35 mouse cellular contexts compared by ENCODE assay signal in the genomic region with DNA sequence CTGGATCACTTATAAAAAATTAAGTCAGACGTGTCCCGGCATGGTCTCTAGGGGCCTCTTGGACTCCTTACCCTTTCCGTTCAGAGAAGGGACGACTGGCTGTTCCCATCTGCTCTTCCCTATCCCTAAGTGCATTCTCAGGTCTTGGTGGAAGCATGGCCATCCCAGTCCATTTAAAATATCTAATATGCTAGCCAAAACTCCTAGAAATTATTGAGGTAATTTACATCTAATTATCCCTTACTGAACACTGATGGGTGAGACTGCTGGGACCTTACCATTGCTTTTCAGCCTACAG. TPM values are rescaled to one million over a fixed set of nuclear protein-coding genes. Genes with fewer than 3 reads are reported as not detected.
DNase-seq lines count a peak whose midpoint lies in the region; ATAC-seq and TF ChIP-seq lines count a peak whose summit lies in the region.
"Had no signal": no experiment of that assay in that cellular context is flagged by ENCODE, and none has a peak within 500 bp of the region (broad histone marks: within the 10 kb centered on the region; RNA-seq: fewer than 3 reads in every experiment).

No protein-coding gene starts in this region.

- 0 out of 2 replicates have a peak overlapping the region, but pooled peaks have one; percentile 30 for H3K9ac ChIP-seq in hindbrain, embryonic 13.5 days
- no peak overlapping the region for H3K9ac ChIP-seq in hindbrain, embryonic 14.5 days
- no peak overlapping the region for H3K9ac ChIP-seq in hindbrain, embryonic 15.5 days
- H3K9ac ChIP-seq in midbrain, postnatal 0 days (replicated peaks; ENCODE audit: low read length, poor library complexity, severe bottlenecking), result no peak overlapping the region
- H3K9ac ChIP-seq: kidney, embryonic 15.5 days; liver, embryonic 14.5 days had no signal

- H3K27me3 ChIP-seq in hindbrain, embryonic 13.5 days, result peaks cover 22% of the 10 kb centered on the region
- peaks cover 47% of the 10 kb centered on the region for H3K27me3 ChIP-seq in hindbrain, embryonic 10.5 days (ENCODE audit: insufficient read depth, poor library complexity, severe bottlenecking)
- H3K27me3 ChIP-seq in hindbrain, embryonic 14.5 days (ENCODE audit: control insufficient read depth, insufficient read depth, low read length), result no peaks in the 10 kb centered on the region
- no peaks in the 10 kb centered on the region for H3K27me3 ChIP-seq in hindbrain, embryonic 15.5 days
- H3K27me3 ChIP-seq in midbrain, postnatal 0 days (ENCODE audit: insufficient read depth, low read length), result peaks cover 7% of the 10 kb centered on the region; the same call in 1 of the 2 replicates

- no peak for TF ChIP-seq CTCF in midbrain, postnatal 0 days (IDR thresholded peaks at IDR 0.05)

- H3K4me3 ChIP-seq in hindbrain, embryonic 13.5 days, result no peak overlapping the region
- H3K4me3 ChIP-seq in hindbrain, embryonic 10.5 days, result no peak overlapping the region
- H3K4me3 ChIP-seq in hindbrain, embryonic 14.5 days (replicated peaks; ENCODE audit: low read length), result no peak overlapping the region
- no peak overlapping the region for H3K4me3 ChIP-seq in hindbrain, embryonic 15.5 days
- H3K4me3 ChIP-seq in midbrain, postnatal 0 days (ENCODE audit: low read depth, low read length), result no peak overlapping the region
- H3K4me3 ChIP-seq: heart, embryonic 10.5 days; kidney, embryonic 15.5 days had no signal

- H3K27ac ChIP-seq in hindbrain, embryonic 13.5 days, result no peak overlapping the region
- H3K27ac ChIP-seq in hindbrain, embryonic 10.5 days, result no peak overlapping the region
- no peak overlapping the region for H3K27ac ChIP-seq in hindbrain, embryonic 14.5 days
- H3K27ac ChIP-seq in hindbrain, embryonic 15.5 days (replicated peaks), result no peak overlapping the region
- H3K27ac ChIP-seq in midbrain, postnatal 0 days (ENCODE audit: low read depth, low read length), result no peak overlapping the region
- H3K27ac ChIP-seq: heart, embryonic 10.5 days; kidney, embryonic 15.5 days; liver, embryonic 14.5 days had no signal

- H3K4me2 ChIP-seq in hindbrain, embryonic 13.5 days, result peak overlapping the region; percentile 63
- H3K4me2 ChIP-seq in hindbrain, embryonic 14.5 days (replicated peaks), result peak overlapping the region; percentile 79
- peak overlapping the region; percentile 64 for H3K4me2 ChIP-seq in hindbrain, embryonic 15.5 days
- peak overlapping the region; percentile 85; the same call in 1 of the 2 replicates for H3K4me2 ChIP-seq in midbrain, postnatal 0 days (ENCODE audit: low read depth, low read length, poor library complexity, severe bottlenecking)
- H3K4me2 ChIP-seq: kidney, embryonic 15.5 days had no signal

- 41% methylated on average over 4 of the region's 4 CpGs for WGBS in hindbrain, embryonic 13.5 days
- 77% methylated on average over 4 of the region's 4 CpGs for WGBS in hindbrain, embryonic 10.5 days
- WGBS in hindbrain, embryonic 14.5 days, result 42% methylated on average over 4 of the region's 4 CpGs
- WGBS in hindbrain, embryonic 15.5 days, result 40% methylated on average over 4 of the region's 4 CpGs
- WGBS in midbrain, postnatal 0 days, result 60% methylated on average over 4 of the region's 4 CpGs

- no peaks in the 10 kb centered on the region for H3K36me3 ChIP-seq in hindbrain, embryonic 13.5 days
- no peaks in the 10 kb centered on the region for H3K36me3 ChIP-seq in hindbrain, embryonic 10.5 days
- H3K36me3 ChIP-seq in hindbrain, embryonic 14.5 days (replicated peaks; ENCODE audit: control insufficient read depth, insufficient read depth), result no peaks in the 10 kb centered on the region
- no peaks in the 10 kb centered on the region for H3K36me3 ChIP-seq in hindbrain, embryonic 15.5 days
- H3K36me3 ChIP-seq in midbrain, postnatal 0 days (ENCODE audit: insufficient read depth, low read length), result no peaks in the 10 kb centered on the region
- H3K36me3 ChIP-seq: heart, embryonic 10.5 days; kidney, embryonic 15.5 days had no signal

- peaks cover 48% of the 10 kb centered on the region for H3K4me1 ChIP-seq in hindbrain, embryonic 13.5 days (replicated peaks)
- H3K4me1 ChIP-seq in hindbrain, embryonic 10.5 days (replicated peaks), result peaks cover 18% of the 10 kb centered on the region
- H3K4me1 ChIP-seq in hindbrain, embryonic 14.5 days (replicated peaks; ENCODE audit: control insufficient read depth, insufficient read depth, low read length), result peaks cover 26% of the 10 kb centered on the region
- peaks cover 47% of the 10 kb centered on the region for H3K4me1 ChIP-seq in hindbrain, embryonic 15.5 days (replicated peaks)
- H3K4me1 ChIP-seq in midbrain, postnatal 0 days (ENCODE audit: insufficient read depth, low read length), result peaks cover 5% of the 10 kb centered on the region; the same call in 1 of the 2 replicates

- no peak for ATAC-seq in hindbrain, embryonic 13.5 days (ENCODE audit: low FRiP score)
- ATAC-seq in hindbrain, embryonic 14.5 days (ENCODE audit: low FRiP score), result no peak
- ATAC-seq in hindbrain, embryonic 15.5 days (ENCODE audit: low FRiP score, low read depth), result no peak
- no peak for ATAC-seq in midbrain, postnatal 0 days (ENCODE audit: low FRiP score)
- ATAC-seq: forebrain, embryonic 14.5 days had no signal

- no peak for DNase-seq in hindbrain, embryonic 10.5 days (ENCODE audit: low spot score)
- DNase-seq in hindbrain, embryonic 14.5 days (ENCODE audit: low spot score), result no peak
- no peak for DNase-seq in midbrain, postnatal 0 days (ENCODE audit: low spot score)
- DNase-seq in adrenal gland, postnatal 4 days (ENCODE audit: low spot score in 2 of 2), result no peak
- DNase-seq in heart, postnatal 4 days, result no peak
- DNase-seq: adrenal gland, postnatal 25 days; B cell, adult 2 months; gastrocnemius, postnatal 25 days; heart, adult 11 months; heart, postnatal 36 days; kidney, adult 18-20 months; kidney, postnatal 25 days; liver; lung, adult 2 months; lung, postnatal 14 days; thymus, adult 2 months; thymus, postnatal 36 days had no signal

- H3K9me3 ChIP-seq in hindbrain, embryonic 13.5 days, result no peaks in the 10 kb centered on the region
- no peaks in the 10 kb centered on the region for H3K9me3 ChIP-seq in hindbrain, embryonic 10.5 days
- no peaks in the 10 kb centered on the region for H3K9me3 ChIP-seq in hindbrain, embryonic 14.5 days (ENCODE audit: control insufficient read depth, low read length)
- no peaks in the 10 kb centered on the region for H3K9me3 ChIP-seq in hindbrain, embryonic 15.5 days
- H3K9me3 ChIP-seq in midbrain, postnatal 0 days (ENCODE audit: low read length), result no peaks in the 10 kb centered on the region
- H3K9me3 ChIP-seq: heart, embryonic 10.5 days; kidney, embryonic 15.5 days had no signal

RNA-seq across cellular contexts. Expression of gene Mmp24, which starts 2.5 kb away (rescaled TPM):
- polyA plus RNA-seq in hindbrain, embryonic 13.5 days (2015; fragmentation: Nextera tagmentation; extraction: Ambion mirVana), result 11.3 and 11.9 TPM in 2 replicates
- polyA plus RNA-seq in hindbrain, embryonic 10.5 days (2016; fragmentation: Nextera tagmentation; extraction: Ambion mirVana), result 1.4 and 2.5 TPM in 2 replicates
- 17.9 and 20.7 TPM in 2 replicates for polyA plus RNA-seq in hindbrain, embryonic 14.5 days (2014; fragmentation: Nextera tagmentation; extraction: Ambion mirVana)
- polyA plus RNA-seq in hindbrain, embryonic 15.5 days (2015; fragmentation: Nextera tagmentation; extraction: Ambion mirVana), result 18.9 and 19.6 TPM in 2 replicates
- total RNA-seq in midbrain, postnatal 0 days (2014; rRNA removed), result 149 and 178 TPM in 2 replicates
- 12.3 and 14.1 TPM in 2 replicates for polyA plus RNA-seq in midbrain, postnatal 0 days (2015; fragmentation: Nextera tagmentation; extraction: Ambion mirVana)
- total RNA-seq in adrenal gland, postnatal 4 days (2021), result 1 to 10 TPM; 5.3 to 6.9 TPM
- under 1 TPM; 0.07 TPM for total RNA-seq in heart, postnatal 4 days (2021)
- total RNA-seq: gastrocnemius, adult 18-20 months; gastrocnemius, postnatal 25 days; heart, postnatal 36 days; neutrophil, adult 5-6 weeks had no signal
- polyA plus RNA-seq: heart, embryonic 10.5 days; limb, embryonic 11.5 days had no signal

RNA-seq across cellular contexts. Expression of gene Procr, which starts 26.7 kb away (rescaled TPM):
- 2.8 and 4.1 TPM in 2 replicates for polyA plus RNA-seq in hindbrain, embryonic 13.5 days (2015; fragmentation: Nextera tagmentation; extraction: Ambion mirVana)
- polyA plus RNA-seq in hindbrain, embryonic 10.5 days (2016; fragmentation: Nextera tagmentation; extraction: Ambion mirVana), result 1.5 and 1.7 TPM in 2 replicates
- polyA plus RNA-seq in hindbrain, embryonic 14.5 days (2014; fragmentation: Nextera tagmentation; extraction: Ambion mirVana), result 3.0 and 3.6 TPM in 2 replicates
- 2.9 and 4.1 TPM in 2 replicates for polyA plus RNA-seq in hindbrain, embryonic 15.5 days (2015; fragmentation: Nextera tagmentation; extraction: Ambion mirVana)
- total RNA-seq in midbrain, postnatal 0 days (2014; rRNA removed), result 1.5 TPM in 2 replicates
- polyA plus RNA-seq in midbrain, postnatal 0 days (2015; fragmentation: Nextera tagmentation; extraction: Ambion mirVana), result 2.5 and 2.9 TPM in 2 replicates
- 10 to 100 TPM; 30.2 to 32.7 TPM for total RNA-seq in adrenal gland, postnatal 4 days (2021)
- 1 to 10 TPM; 5.6 to 8.0 TPM for total RNA-seq in heart, postnatal 4 days (2021)
- total RNA-seq: neutrophil, adult 5-6 weeks had no signal

RNA-seq across cellular contexts. Expression of gene BC029722, which starts 41.6 kb away (rescaled TPM):
- polyA plus RNA-seq in hindbrain, embryonic 13.5 days (2015; fragmentation: Nextera tagmentation; extraction: Ambion mirVana), result 28.5 and 28.6 TPM in 2 replicates
- polyA plus RNA-seq in hindbrain, embryonic 10.5 days (2016; fragmentation: Nextera tagmentation; extraction: Ambion mirVana), result 8.4 and 16.0 TPM in 2 replicates
- polyA plus RNA-seq in hindbrain, embryonic 14.5 days (2014; fragmentation: Nextera tagmentation; extraction: Ambion mirVana), result 27.6 and 28.1 TPM in 2 replicates
- polyA plus RNA-seq in hindbrain, embryonic 15.5 days (2015; fragmentation: Nextera tagmentation; extraction: Ambion mirVana), result 39.1 and 42.7 TPM in 2 replicates
- 35.2 TPM in 2 replicates for total RNA-seq in midbrain, postnatal 0 days (2014; rRNA removed)
- 56.6 and 61.0 TPM in 2 replicates for polyA plus RNA-seq in midbrain, postnatal 0 days (2015; fragmentation: Nextera tagmentation; extraction: Ambion mirVana)
- 10 to 100 TPM; 72.5 to 72.6 TPM for total RNA-seq in adrenal gland, postnatal 4 days (2021)
- total RNA-seq in heart, postnatal 4 days (2021), result 10 to 100 TPM; 11.0 to 11.5 TPM

RNA-seq across cellular contexts. Expression of gene Gm17581, which starts 42.0 kb away (rescaled TPM):
- not detected in 2 replicates for polyA plus RNA-seq in hindbrain, embryonic 13.5 days (2015; fragmentation: Nextera tagmentation; extraction: Ambion mirVana)
- polyA plus RNA-seq in hindbrain, embryonic 10.5 days (2016; fragmentation: Nextera tagmentation; extraction: Ambion mirVana), result not detected in 2 replicates
- polyA plus RNA-seq in hindbrain, embryonic 14.5 days (2014; fragmentation: Nextera tagmentation; extraction: Ambion mirVana), result not detected in 2 replicates
- not detected in 2 replicates for polyA plus RNA-seq in hindbrain, embryonic 15.5 days (2015; fragmentation: Nextera tagmentation; extraction: Ambion mirVana)
- total RNA-seq in midbrain, postnatal 0 days (2014; rRNA removed), result not detected in 2 replicates
- polyA plus RNA-seq in midbrain, postnatal 0 days (2015; fragmentation: Nextera tagmentation; extraction: Ambion mirVana), result not detected in 2 replicates
- total RNA-seq in adrenal gland, postnatal 4 days (2021), result not detected
- total RNA-seq in heart, postnatal 4 days (2021), result not detected
- total RNA-seq: adrenal gland, adult 18-20 months; adrenal gland, postnatal 25 days; gastrocnemius, adult 18-20 months; gastrocnemius, postnatal 25 days; heart, postnatal 36 days; layer of hippocampus, adult 18-20 months; layer of hippocampus, postnatal 10 days; left cerebral cortex, adult 18-20 months; left cerebral cortex, postnatal 14 days; neutrophil, adult 5-6 weeks had no signal
- polyA plus RNA-seq: embryonic facial prominence, embryonic 11.5 days; forebrain, embryonic 14.5 days; frontal cortex, adult 2 months; heart, embryonic 10.5 days; heart, embryonic 16.5 days; intestine, embryonic 14.5 days; kidney, embryonic 15.5 days; limb, embryonic 11.5 days; liver, embryonic 14.5 days; lung, adult 2 months; thymus, adult 2 months had no signal

RNA-seq across cellular contexts. Expression of gene Edem2, which starts 48.4 kb away (rescaled TPM):
- 45.3 and 46.4 TPM in 2 replicates for polyA plus RNA-seq in hindbrain, embryonic 13.5 days (2015; fragmentation: Nextera tagmentation; extraction: Ambion mirVana)
- polyA plus RNA-seq in hindbrain, embryonic 10.5 days (2016; fragmentation: Nextera tagmentation; extraction: Ambion mirVana), result 33.7 and 41.1 TPM in 2 replicates
- polyA plus RNA-seq in hindbrain, embryonic 14.5 days (2014; fragmentation: Nextera tagmentation; extraction: Ambion mirVana), result 34.2 and 38.6 TPM in 2 replicates
- 39.9 and 42.4 TPM in 2 replicates for polyA plus RNA-seq in hindbrain, embryonic 15.5 days (2015; fragmentation: Nextera tagmentation; extraction: Ambion mirVana)
- 41.1 and 44.5 TPM in 2 replicates for total RNA-seq in midbrain, postnatal 0 days (2014; rRNA removed)
- polyA plus RNA-seq in midbrain, postnatal 0 days (2015; fragmentation: Nextera tagmentation; extraction: Ambion mirVana), result 33.0 and 35.7 TPM in 2 replicates
- 10 to 100 TPM; 42.0 to 43.8 TPM for total RNA-seq in adrenal gland, postnatal 4 days (2021)
- 1 to 10 TPM; 9.3 to 9.7 TPM for total RNA-seq in heart, postnatal 4 days (2021)
